Mouse (Mus musculus): ENCODE measurements at regions not wholly inside any gene's neighbourhood (a gene's known extent, or its start where the extent isn't known, plus 50 kb on each side); places are given as distances from the start of the nearest gene placed in this dataset.

DNA sequence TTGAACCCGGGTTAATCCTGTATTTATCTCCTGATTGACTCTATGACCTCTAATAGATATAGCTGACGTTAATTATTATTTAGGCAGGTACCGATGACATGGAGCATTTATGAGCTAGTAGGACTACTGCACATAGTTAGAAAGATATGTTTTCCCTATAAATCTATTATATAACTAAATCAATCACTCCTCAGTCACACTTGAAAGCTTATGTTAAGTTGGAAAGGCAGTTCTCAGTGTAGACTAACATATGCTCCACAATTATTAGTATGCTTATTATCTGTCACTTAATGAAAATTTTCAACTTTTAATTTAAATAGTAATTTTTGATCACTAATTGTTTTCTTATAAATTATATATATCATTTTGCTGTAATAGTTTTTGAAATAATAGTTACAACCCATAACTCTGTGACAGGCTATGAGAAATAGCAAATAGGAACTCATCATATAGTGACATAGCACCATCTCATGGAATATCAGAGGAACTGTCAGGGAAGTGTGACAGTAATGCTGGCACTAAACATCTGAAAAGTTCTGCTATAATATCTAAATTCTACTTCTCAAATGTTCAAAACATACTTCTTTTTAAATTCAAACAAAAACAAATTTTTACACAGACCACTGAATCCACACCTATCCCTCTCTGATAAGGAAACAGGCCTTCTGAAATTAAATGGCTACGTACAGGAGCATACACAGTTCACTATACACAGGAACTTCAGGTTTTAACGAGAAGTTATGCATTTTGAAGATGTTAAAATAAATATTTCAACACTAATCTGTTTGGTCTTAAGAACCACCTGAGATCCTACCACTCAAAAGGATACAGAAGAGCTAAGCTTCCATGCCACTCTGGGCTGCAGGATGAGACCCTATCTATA is 75.3 kb upstream of the Map2 start:
- no peak for DNase-seq (ENCODE audit: low spot score in 2 of 2)

- no peak for DNase-seq (ENCODE audit: low spot score in 2 of 2)
Measured at GRCm38 (mm10) chr1:66101419-66101818, 73.7 kb upstream of the Map2 start.

- DNase-seq (ENCODE audit: low spot score in 2 of 2): no peak
Measured at GRCm38 (mm10) chr1:66104493-66104892, 70.6 kb upstream of the Map2 start.

GRCm38 (mm10) chr1:66105206-66105605 is 69.9 kb upstream of the Map2 start:
- DNase-seq (ENCODE audit: low spot score in 2 of 2): no peak

DNA sequence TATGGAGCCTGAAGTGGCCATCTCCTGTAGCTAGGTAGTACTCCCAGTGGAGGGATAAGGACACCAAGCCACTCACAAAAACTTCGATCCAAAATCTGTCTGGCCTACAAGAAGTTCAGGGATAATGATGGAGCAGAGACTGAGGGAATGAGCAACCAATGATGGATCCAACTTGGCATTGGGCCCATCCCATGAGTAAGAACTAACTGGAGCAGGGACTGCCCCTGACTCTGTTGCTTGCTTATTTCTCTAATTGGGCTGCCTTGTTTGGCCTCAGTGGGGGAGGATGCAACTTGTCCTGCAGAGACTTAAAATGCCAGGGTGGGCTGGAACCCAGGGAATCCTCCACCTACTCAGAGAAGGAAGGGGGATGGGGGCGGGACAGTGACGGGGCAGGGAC is 67.0 kb upstream of the Map2 start:
- DNase-seq (ENCODE audit: low spot score in 2 of 2): no peak

- DNase-seq (ENCODE audit: low spot score in 2 of 2): no peak
Measured at GRCm38 (mm10) chr1:66113916-66114315, 61.2 kb upstream of the Map2 start.

DNA sequence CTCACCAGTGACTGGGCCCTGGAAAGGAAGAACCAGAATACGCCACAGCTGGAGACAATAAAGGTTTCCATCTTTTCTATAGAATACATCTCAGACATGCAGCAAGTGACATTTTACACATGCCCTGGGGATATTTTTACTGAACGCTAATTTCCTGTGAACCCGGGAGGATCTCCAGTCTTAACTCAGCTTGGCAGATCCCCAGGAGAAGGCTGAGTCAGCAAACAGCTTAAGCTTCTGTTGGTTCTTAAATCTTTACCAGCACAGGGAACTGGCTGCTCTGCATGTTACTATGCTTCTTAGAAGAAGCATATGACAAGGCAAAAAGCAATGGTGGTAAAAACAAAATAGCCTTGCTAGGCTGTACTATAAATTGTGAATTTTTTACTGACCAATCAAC is 59.7 kb upstream of the Map2 start:
- peak; percentile 50 to 70 for DNase-seq (ENCODE audit: low spot score in 2 of 2)

Data from frontal cortex, postnatal 36 days (tissue).